Mouse (Mus musculus) hindbrain, embryonic 13.5 days (tissue): Measurements from ENCODE around the gene M6pr. TPM values are rescaled to one million over a fixed set of nuclear protein-coding genes. Genes with fewer than 3 reads are reported as not detected.

ENCODE experiments used
- ATAC-seq: fragments of 200-750 bp; cut with Nextera tagmentation; 2 replicates; pipeline ENCODE4 v1.8.0; 2017; ENCODE audit warnings: moderate TSS enrichment; ENCODE audit not compliant: low FRiP score
- H3K27ac ChIP-seq: fragments of 300-500 bp; sonication (generic); 2 replicates; pipeline ENCODE4 v1.5.1; 2015; ENCODE audit warnings: inconsistent platforms, mild to moderate bottlenecking, moderate library complexity
- H3K27me3 ChIP-seq: fragments of 300-500 bp; sonication (generic); 2 replicates; pipeline ENCODE4 v1.6.1; 2015; ENCODE audit warnings: mild to moderate bottlenecking, inconsistent platforms
- H3K36me3 ChIP-seq: fragments of 300-500 bp; sonication (generic); 2 replicates; pipeline ENCODE4 v1.6.1; 2015; ENCODE audit warnings: mild to moderate bottlenecking, inconsistent platforms
- H3K4me1 ChIP-seq: fragments of 300-500 bp; sonication (generic); replicated peaks from 2 replicates; pipeline ENCODE4 v1.6.1; 2015; ENCODE audit warnings: inconsistent platforms
- H3K4me2 ChIP-seq: fragments of 300-500 bp; sonication (generic); 2 replicates; pipeline ENCODE4 v1.6.1; 2015; ENCODE audit warnings: inconsistent platforms, mild to moderate bottlenecking, moderate library complexity
- H3K4me3 ChIP-seq: fragments of 300-500 bp; sonication (generic); 2 replicates; pipeline ENCODE4 v1.5.1; 2015; ENCODE audit warnings: mild to moderate bottlenecking, inconsistent platforms
- H3K9ac ChIP-seq: fragments of 300-500 bp; sonication (generic); 2 replicates; pipeline ENCODE4 v1.6.1; 2015; ENCODE audit warnings: mild to moderate bottlenecking, inconsistent platforms
- H3K9me3 ChIP-seq: fragments of 300-500 bp; sonication (generic); 2 replicates; pipeline ENCODE4 v1.6.1; 2016; ENCODE audit warnings: inconsistent platforms
- WGBS: fragments of 180-500 bp; shearing (Covaris S2); methylation state at CpG from one replicate; pipeline ENCODE4 v1.1.7; 2015; 5-methylcytosine and 5-hydroxymethylcytosine counted together
- polyA plus RNA-seq: library from polyadenylated mRNA; unstranded; fragments of >200 nt; fragmentation: Nextera tagmentation; extraction: Ambion mirVana; gene quantifications from 2 replicates; pipeline ENCODE4 v1.2.1, GENCODE M21; 2015

Gene M6pr
- polyA plus RNA-seq, 1 experiment from 2014 or later: 58.2 TPM

DNA sequence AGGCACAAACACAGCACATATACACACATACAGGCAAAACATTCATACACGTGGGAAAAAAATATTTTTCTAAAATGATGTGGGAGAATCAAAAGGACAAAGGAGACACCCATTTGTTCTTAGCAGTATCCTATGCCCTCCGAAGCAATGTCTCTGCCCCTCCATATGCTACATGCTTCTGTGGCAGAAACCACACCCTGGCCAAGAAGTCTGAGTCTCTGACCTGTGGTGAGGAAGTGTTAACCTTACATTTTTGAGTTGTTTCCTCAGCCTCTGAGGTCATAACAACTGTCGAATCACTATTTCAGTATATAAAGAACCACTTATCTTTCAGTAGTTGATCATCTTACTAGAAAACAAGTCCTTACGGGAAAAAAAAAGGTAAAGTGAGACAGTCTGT lies 5.9 kb upstream of the M6pr start:
- H3K9me3 ChIP-seq: no peaks in the 10 kb centered on the region
- H3K4me1 ChIP-seq: peaks cover 4% of the 10 kb centered on the region
- H3K4me3 ChIP-seq: no peak overlapping the region
- H3K27me3 ChIP-seq: no peaks in the 10 kb centered on the region
- WGBS: 87% methylated on average over 4 of the region's 4 CpGs
- H3K36me3 ChIP-seq: no peaks in the 10 kb centered on the region
- H3K4me2 ChIP-seq: no peak overlapping the region
- H3K27ac ChIP-seq: no peak overlapping the region
- H3K9ac ChIP-seq: no peak overlapping the region
- ATAC-seq: no peak

DNA sequence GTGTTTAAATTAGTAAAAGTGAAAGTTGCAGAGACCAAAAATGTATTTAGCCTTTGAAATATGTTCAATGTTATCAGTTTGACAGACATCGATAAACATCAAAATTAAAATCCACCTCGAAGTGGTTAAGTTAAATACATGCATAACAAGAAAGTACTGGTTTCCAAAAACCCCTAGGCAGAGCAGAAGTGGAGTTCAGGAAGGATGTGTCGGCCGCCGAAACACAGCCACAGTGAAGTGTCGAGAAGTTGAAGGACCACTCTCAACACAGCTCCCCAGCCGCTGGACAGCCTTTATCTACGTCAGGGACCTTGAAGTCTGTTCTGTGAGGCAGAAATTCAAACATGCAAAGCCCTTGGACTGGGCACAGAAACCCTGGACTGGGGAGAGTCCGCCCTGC lies 5.0 kb upstream of the M6pr start:
- no peak overlapping the region for H3K9ac ChIP-seq
- no peak overlapping the region for H3K27ac ChIP-seq
- no peak for ATAC-seq
- no peaks in the 10 kb centered on the region for H3K36me3 ChIP-seq
- H3K27me3 ChIP-seq: no peaks in the 10 kb centered on the region
- no peaks in the 10 kb centered on the region for H3K9me3 ChIP-seq
- H3K4me1 ChIP-seq: no peaks in the 10 kb centered on the region
- H3K4me2 ChIP-seq: no peak overlapping the region
- H3K4me3 ChIP-seq: no peak overlapping the region
- 87% methylated on average over 9 of the region's 9 CpGs for WGBS

DNA sequence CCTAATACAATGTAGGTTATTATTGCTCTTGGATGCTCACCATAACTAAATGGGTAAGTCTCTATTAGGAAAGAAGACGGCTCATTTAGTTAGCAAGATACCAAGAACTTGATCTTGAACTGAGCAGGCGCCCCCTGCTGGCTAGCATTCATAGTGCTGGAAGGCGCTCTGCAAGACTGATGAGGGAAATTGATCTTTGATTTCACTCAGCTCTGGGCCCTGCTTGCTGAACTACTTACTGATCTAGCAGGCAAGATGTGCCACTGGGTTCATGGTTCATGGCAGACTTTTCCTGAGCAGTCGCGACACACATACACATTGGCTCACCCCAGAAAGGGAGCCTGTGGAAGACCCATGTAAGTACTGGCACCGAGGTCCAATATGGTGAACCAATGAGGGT lies 4.2 kb upstream of the M6pr start:
- no peak overlapping the region for H3K27ac ChIP-seq
- no peak overlapping the region for H3K4me3 ChIP-seq
- no peaks in the 10 kb centered on the region for H3K27me3 ChIP-seq
- WGBS: 36% methylated on average over 6 of the region's 6 CpGs
- H3K9ac ChIP-seq: no peak overlapping the region
- no peak overlapping the region for H3K4me2 ChIP-seq
- H3K36me3 ChIP-seq: no peaks in the 10 kb centered on the region
- no peak for ATAC-seq
- H3K4me1 ChIP-seq: peaks cover 3% of the 10 kb centered on the region
- H3K9me3 ChIP-seq: no peaks in the 10 kb centered on the region

DNA sequence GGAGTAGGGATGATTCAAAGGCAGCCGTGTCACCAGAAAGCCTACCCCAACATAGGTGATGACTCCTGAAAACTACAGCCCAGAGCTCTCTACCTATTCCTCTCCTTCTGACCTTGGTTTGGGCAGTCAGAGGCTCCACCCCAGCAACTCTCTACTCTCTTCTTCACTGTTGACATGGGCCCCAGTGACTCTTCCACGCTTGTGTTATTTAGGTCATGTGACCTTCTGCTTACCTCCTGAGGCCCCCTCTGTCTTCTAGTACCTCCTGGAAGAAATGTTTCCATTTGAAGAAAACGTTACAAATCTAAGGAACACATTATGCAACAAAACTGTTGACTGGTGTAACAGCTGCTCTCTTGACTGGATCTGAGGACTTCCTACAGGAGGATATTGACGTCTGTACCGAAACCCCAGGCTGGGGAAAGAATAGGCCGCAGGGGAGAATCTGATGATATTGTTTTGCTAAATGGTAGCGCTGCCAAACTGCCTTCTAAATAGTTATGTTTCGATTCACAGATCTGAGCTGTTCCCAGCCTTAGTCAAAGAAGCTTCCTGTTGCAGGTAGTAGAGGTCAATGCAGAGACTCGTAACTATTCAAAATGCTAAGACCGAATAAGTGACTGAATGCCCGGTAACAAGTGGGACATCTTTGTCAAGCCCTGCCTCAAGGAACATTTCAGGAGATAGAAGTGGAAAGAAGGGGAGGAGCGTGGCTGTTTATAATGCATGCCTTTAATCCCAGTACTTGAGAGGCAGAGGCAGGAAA lies 3.5 kb upstream of the M6pr start:
- Histone ChIP-seq H3K9ac (0 out of 2 replicates have a peak overlapping the region, but pooled peaks have one; percentile 6), H3K27ac (no peak overlapping the region), H3K36me3 (no peaks in the 10 kb centered on the region), H3K4me1 (peaks cover 9% of the 10 kb centered on the region), H3K4me2 (no peak overlapping the region), H3K4me3 (no peak overlapping the region), H3K9me3 (no peaks in the 10 kb centered on the region), H3K27me3 (no peaks in the 10 kb centered on the region)
- 82% methylated on average over 12 of the region's 12 CpGs for WGBS
- no peak for ATAC-seq

DNA sequence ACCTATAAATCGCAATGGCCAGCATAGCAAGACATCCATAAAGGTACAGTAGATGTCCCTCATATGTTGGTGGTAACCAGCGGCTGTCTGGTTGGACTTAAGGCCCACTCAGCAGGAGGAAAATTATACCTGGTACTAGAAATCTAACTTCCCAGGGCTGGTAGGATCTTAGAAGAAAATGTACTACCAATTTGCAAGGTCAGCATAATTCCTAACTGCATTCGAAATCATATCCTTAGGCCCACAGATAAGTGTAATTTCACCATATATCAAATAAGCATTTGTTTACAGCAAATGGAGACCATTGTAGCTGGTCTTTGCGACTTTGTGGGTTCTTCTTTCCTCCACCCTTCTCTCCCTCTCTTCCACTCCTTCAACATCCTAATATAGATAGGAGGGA lies 1.8 kb upstream of the M6pr start:
- peaks cover 21% of the 10 kb centered on the region for H3K4me1 ChIP-seq
- no peak for ATAC-seq
- H3K36me3 ChIP-seq: no peaks in the 10 kb centered on the region
- no peak overlapping the region for H3K9ac ChIP-seq
- H3K4me2 ChIP-seq: no peak overlapping the region
- H3K4me3 ChIP-seq: no peak overlapping the region
- WGBS: 87% methylated on average over 4 of the region's 4 CpGs
- H3K9me3 ChIP-seq: no peaks in the 10 kb centered on the region
- H3K27ac ChIP-seq: no peak overlapping the region
- no peaks in the 10 kb centered on the region for H3K27me3 ChIP-seq

DNA sequence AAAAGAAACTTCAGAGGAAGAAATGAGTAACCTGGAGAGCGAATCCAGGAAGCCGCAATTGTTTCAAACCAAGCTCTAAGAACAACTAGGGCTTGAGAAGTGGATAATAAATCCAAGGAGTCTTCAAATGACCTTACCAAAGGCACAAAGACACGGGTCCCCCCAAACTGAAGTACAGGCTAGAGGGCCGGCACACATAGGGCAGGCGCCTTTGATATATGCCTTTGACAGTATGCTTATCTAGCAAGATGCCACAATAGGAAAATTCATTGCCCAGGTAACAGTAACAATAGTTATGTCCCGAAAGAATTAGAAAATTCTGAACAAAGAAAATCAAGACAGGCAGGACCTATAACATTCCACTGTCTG lies 400 bp upstream of the M6pr start:
- peak overlapping the region; percentile 63; the same call in 1 of the 2 replicates for H3K4me3 ChIP-seq
- no peaks in the 10 kb centered on the region for H3K27me3 ChIP-seq
- H3K27ac ChIP-seq: peak overlapping the region; percentile 66
- H3K9ac ChIP-seq: no peak overlapping the region
- ATAC-seq: no peak; the same call in none of the 2 replicates
- WGBS: 63% methylated on average over 6 of the region's 6 CpGs
- peaks cover 4% of the 10 kb centered on the region for H3K36me3 ChIP-seq
- H3K9me3 ChIP-seq: no peaks in the 10 kb centered on the region
- H3K4me1 ChIP-seq: peaks cover 21% of the 10 kb centered on the region
- H3K4me2 ChIP-seq: peak overlapping the region; percentile 1; the same call in 1 of the 2 replicates

DNA sequence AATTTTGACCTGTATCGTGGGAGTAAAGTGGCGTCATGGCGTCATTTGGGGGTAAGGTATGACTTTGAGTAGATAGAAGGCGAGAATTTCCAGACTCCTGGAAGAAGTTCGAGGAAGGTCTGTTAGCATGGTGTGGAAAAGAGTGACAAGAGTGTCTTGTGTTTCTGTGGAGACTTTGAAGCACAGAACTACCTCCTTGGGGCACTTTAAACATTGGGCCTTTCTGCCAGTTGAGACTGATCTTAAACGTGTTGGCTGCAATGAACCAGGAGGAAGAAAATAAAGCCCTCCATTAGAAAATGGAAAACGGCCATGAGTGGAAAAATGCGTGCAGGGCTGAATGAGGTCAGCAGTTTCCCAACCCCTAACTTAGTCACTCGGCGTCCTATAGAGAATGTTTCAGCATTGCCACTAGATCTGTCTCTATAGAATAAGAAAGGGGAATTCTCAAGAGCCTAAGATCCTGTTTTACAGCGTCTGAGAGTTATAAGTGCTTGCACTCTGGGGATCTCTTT lies 983 bp downstream of the M6pr start:
- Histone ChIP-seq H3K27me3 (no peaks in the 10 kb centered on the region), H3K4me1 (peaks cover 21% of the 10 kb centered on the region), H3K9me3 (no peaks in the 10 kb centered on the region), H3K4me3 (peak overlapping the region; percentile 63), H3K36me3 (peaks cover 17% of the 10 kb centered on the region), H3K9ac (peak overlapping the region; percentile 80), H3K4me2 (peak overlapping the region; percentile 72), H3K27ac (no peak overlapping the region)
- no peak for ATAC-seq
- 15% methylated on average over 11 of the region's 11 CpGs for WGBS

DNA sequence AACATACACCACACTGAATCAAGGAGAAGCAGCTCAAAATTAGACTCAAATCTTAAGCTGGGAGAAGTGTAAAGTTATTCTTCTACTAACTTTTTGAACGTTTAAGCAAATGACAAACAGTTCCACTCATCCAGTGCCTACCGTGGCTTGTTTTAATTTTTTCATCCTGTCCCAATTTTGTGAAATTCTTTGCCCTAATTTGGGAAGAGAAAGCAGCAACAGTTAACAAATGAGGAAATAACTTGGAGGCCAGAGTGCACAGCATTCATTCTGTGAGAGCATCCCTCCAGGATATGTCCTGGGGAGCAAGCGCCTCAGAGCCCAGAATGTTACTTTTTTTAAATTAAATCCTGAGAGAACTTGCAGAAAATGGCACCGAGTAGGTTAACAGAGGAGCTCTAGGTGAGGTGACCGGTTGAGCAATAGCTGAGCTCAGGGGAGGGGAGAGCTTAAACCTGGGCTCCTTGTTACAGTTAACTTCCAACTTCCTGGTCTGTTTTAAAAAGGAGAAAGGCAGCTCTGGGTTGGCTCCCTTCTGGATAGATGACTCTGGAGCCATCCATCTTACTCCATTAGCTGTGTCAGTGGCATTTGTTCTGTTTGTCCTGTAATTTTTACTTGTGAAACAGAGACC lies 1.8 kb downstream of the M6pr start:
- Histone ChIP-seq H3K27me3 (no peaks in the 10 kb centered on the region), H3K27ac (no peak overlapping the region), H3K36me3 (peaks cover 25% of the 10 kb centered on the region), H3K4me3 (peak overlapping the region; percentile 63; the same call in 1 of the 2 replicates), H3K9me3 (no peaks in the 10 kb centered on the region), H3K9ac (peak overlapping the region; percentile 80), H3K4me1 (peaks cover 21% of the 10 kb centered on the region), H3K4me2 (peak overlapping the region; percentile 72)
- WGBS: 74% methylated on average over 5 of the region's 5 CpGs
- no peak for ATAC-seq

DNA sequence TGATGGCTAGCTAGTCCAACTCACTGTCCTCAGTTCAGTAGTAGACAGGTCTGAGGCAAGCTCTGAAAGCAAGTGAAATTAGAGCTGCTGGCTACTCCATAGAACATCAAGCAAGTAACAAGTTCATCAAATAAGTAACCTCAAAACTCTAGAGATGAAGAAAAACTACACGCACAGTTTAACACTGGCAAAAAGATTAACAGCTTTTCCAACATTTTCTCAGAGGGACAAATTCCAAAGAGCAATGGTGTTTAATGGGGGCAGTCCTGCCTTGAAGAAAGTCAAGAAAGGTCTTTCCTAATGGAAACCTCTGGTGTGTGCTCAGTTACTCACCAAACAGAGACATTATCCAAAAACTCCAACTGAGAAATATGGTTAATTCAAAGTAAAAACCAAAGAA lies 10.2 kb downstream of the M6pr start:
- no peak overlapping the region for H3K27ac ChIP-seq
- H3K4me3 ChIP-seq: no peak overlapping the region
- H3K4me1 ChIP-seq: no peaks in the 10 kb centered on the region
- no peaks in the 10 kb centered on the region for H3K9me3 ChIP-seq
- H3K36me3 ChIP-seq: peaks cover 98% of the 10 kb centered on the region
- no peak overlapping the region for H3K4me2 ChIP-seq
- ATAC-seq: no peak
- no peak overlapping the region for H3K9ac ChIP-seq
- H3K27me3 ChIP-seq: no peaks in the 10 kb centered on the region
- WGBS: 100% methylated on average over 1 of the region's 1 CpGs

DNA sequence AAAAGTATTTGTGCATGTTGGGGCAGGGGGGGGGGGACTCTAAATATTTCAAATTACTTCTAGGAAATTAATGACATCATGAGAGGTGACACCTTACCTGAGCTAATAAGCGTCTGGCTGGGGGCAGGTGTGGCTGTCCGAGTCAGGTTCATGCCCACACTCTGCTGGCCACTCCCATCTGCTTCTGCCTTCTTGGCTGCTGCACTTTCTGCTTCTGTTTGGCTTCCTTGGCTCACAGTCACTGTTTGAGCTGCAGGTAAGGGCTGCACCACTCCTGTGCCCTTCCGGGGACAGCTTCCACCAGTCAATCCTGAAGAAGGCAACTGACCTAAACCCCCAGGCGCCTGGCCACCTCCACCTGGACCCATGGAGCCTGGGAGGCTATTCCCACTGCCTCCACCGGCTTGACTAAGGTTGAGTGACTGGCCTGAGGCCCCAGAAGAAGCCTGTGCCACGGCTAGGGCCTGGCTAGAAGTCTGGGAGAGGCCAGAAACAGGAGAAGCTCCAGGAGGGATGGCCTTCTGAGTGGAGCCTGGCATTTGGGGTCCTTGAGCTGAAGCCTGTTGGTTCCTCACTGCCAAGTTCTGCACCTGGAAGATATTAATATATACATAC lies 16.9 kb downstream of the M6pr start:
- Histone ChIP-seq H3K27me3 (no peaks in the 10 kb centered on the region), H3K36me3 (peaks cover 69% of the 10 kb centered on the region), H3K9me3 (no peaks in the 10 kb centered on the region), H3K9ac (no peak overlapping the region), H3K27ac (no peak overlapping the region), H3K4me1 (no peaks in the 10 kb centered on the region), H3K4me2 (no peak overlapping the region), H3K4me3 (no peak overlapping the region)
- no peak for ATAC-seq
- WGBS: 94% methylated on average over 6 of the region's 6 CpGs

DNA sequence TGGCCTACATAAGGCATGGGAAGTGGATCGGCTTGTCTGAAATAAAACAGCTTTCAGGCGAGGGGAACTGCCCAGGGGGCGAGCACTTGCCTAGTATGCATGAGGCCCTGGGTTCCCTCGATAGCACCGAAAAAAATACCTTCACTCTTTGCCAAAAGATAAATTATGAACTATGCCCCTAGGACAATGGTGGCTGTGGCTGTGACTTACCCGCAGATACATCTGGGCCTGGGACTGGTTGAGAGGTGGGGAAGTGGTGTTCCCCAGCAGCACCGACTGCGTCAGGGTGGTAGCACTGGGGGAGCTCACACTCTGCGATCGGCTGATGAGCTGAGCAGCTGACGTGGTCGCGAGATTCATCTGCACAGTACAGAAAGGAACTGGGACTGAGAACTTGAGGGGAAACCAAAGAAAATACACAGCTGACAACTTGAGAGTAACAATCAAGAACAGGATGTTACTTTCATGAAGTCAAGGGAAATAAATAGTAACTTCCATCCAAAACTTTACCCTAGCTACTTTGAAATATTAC lies 24.6 kb downstream of the M6pr start:
- H3K4me2 ChIP-seq: no peak overlapping the region
- H3K4me1 ChIP-seq: peaks cover 13% of the 10 kb centered on the region
- H3K4me3 ChIP-seq: no peak overlapping the region
- 90% methylated on average over 13 of the region's 13 CpGs for WGBS
- H3K27me3 ChIP-seq: no peaks in the 10 kb centered on the region
- H3K9me3 ChIP-seq: no peaks in the 10 kb centered on the region
- no peak for ATAC-seq
- H3K36me3 ChIP-seq: peaks cover 64% of the 10 kb centered on the region
- H3K9ac ChIP-seq: no peak overlapping the region
- H3K27ac ChIP-seq: no peak overlapping the region

DNA sequence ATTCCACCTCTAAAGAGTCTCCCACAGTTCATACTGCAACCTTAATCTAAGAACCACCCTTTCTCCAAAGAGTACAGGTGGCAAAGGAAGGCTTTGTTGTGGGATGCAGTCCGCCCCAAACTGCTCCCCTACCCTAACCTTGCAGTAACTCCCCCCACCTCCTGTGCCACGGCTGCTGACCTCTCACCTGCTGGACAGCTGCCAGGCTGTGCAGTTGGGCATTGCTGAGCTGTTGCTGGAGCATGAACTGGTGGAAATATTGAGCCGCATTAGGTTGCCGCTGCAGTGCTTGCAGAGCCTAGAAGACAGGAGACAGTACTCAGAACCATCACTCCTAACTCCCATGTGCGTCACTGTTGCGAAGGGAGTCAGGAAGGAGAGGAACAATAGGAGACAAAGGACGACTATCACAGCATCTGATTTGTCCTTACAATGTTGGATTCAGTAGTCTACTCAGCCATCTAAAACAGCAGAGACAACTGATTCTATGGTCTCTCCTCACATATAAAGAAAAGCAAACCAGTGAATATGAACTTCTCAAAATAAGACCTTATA lies 26.3 kb downstream of the M6pr start:
- no peak overlapping the region for H3K4me2 ChIP-seq
- H3K9me3 ChIP-seq: no peaks in the 10 kb centered on the region
- peaks cover 54% of the 10 kb centered on the region for H3K36me3 ChIP-seq
- H3K27me3 ChIP-seq: no peaks in the 10 kb centered on the region
- no peak for ATAC-seq
- H3K4me3 ChIP-seq: no peak overlapping the region
- H3K27ac ChIP-seq: no peak overlapping the region
- 77% methylated on average over 7 of the region's 7 CpGs for WGBS
- 0 out of 2 replicates have a peak overlapping the region, but pooled peaks have one; percentile 36 for H3K9ac ChIP-seq
- H3K4me1 ChIP-seq: peaks cover 21% of the 10 kb centered on the region
